16 mouse cellular contexts compared by ENCODE assay signal in the genomic region with DNA sequence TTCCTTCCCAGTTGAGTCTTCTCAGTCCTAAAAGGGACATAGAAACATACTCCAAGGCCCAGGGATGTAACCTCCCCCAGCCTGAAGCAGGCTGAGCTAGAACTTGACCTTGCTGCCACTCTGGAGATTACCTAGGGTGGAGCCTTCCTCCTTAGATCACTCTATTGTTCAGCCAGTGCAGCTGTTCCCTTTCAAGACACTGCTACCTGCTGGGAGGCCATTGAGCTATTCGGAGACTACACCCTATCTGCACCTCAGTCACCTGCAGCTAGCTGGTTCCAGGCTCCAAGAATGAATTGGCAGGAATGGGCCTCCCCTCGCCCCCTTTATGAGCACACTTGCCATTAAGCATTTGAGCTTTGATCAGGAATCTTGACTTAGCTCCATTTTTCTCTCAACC.
DNase-seq lines count a peak whose midpoint lies in the region; ATAC-seq lines count a peak whose summit lies in the region.
"Had no signal": no experiment of that assay in that cellular context is flagged by ENCODE, and none has a peak within 500 bp of the region (broad histone marks: within the 10 kb centered on the region; RNA-seq: fewer than 3 reads in every experiment).

No protein-coding gene starts in this region.

- DNase-seq in ES-CJ7 (ENCODE audit: low read depth, low spot score): peak; percentile 99
- peak; percentile 100 for DNase-seq in R1 (ENCODE audit: low read depth, low spot score)
- peak; percentile 98 for DNase-seq in ZHBTc4 (ENCODE audit: low read depth, low spot score)
- DNase-seq in lung, adult 18-20 months: no peak
- DNase-seq in cerebellum, postnatal 36 days: no peak
- DNase-seq: adrenal gland, adult 8-10 months; adrenal gland, postnatal 14 days; adrenal gland, postnatal 36 days; cerebellum, adult 11-12 months; cerebellum, adult 2 months; cerebellum, adult 9-11 months; cerebellum, postnatal 14 days had no signal

- no peak for ATAC-seq in erythroid progenitor cell, adult 5-6 weeks (replicated peaks; ENCODE audit: low FRiP score, poor library complexity, severe bottlenecking)
- ATAC-seq: forebrain, embryonic 14.5 days; forebrain, embryonic 16.5 days; Patski had no signal

Comparison
In these comparisons a context has a peak if more than half of its experiments do, and no peak if none do; other contexts are left out.
1. DNase-seq: peak in ES-CJ7 (single experiment), R1 (single experiment) and ZHBTc4 (single experiment); none in lung, adult 18-20 months (0 of 2) and cerebellum, postnatal 36 days (0 of 2).